Mouse (Mus musculus): Measurements from ENCODE around the gene Cacna1c. TPM values are rescaled to one million over a fixed set of nuclear protein-coding genes. Genes with fewer than 3 reads are reported as not detected.

Cacna1c gene
- polyA plus RNA-seq, 1 experiment from 2014 or later: 4.0 TPM

- ATAC-seq (ENCODE audit: low FRiP score) (no peak), DNase-seq (ENCODE audit: low spot score) (no peak)
- 78% methylated on average over 9 of the region's 9 CpGs for WGBS
- Histone ChIP-seq H3K9me3 (ENCODE audit: control insufficient read depth, low read length) (no peaks in the 10 kb centered on the region), H3K4me1 (replicated peaks; ENCODE audit: control insufficient read depth, insufficient read depth, low read length) (no peaks in the 10 kb centered on the region), H3K27ac (ENCODE audit: low read depth, low read length) (no peak overlapping the region), H3K4me3 (ENCODE audit: low read depth, low read length) (no peak overlapping the region), H3K36me3 (ENCODE audit: control insufficient read depth, insufficient read depth, low read length) (no peaks in the 10 kb centered on the region), H3K9ac (ENCODE audit: low read depth, low read length) (no peak overlapping the region), H3K4me2 (replicated peaks; ENCODE audit: low read depth, low read length) (no peak overlapping the region), H3K27me3 (ENCODE audit: control insufficient read depth, insufficient read depth, low read length) (no peaks in the 10 kb centered on the region)
Observed at GRCm38 (mm10) chr6:118776459-118776858, 419.8 kb downstream of the Cacna1c start.

GRCm38 (mm10) chr6:118772581-118772980, 423.6 kb downstream of the Cacna1c start:
- no peak for DNase-seq (ENCODE audit: low spot score)
- Histone ChIP-seq H3K9ac (ENCODE audit: low read depth, low read length) (no peak overlapping the region), H3K4me3 (ENCODE audit: low read depth, low read length) (no peak overlapping the region), H3K4me2 (replicated peaks; ENCODE audit: low read depth, low read length) (no peak overlapping the region), H3K9me3 (ENCODE audit: control insufficient read depth, low read length) (no peaks in the 10 kb centered on the region), H3K27me3 (ENCODE audit: control insufficient read depth, insufficient read depth, low read length) (no peaks in the 10 kb centered on the region), H3K4me1 (replicated peaks; ENCODE audit: control insufficient read depth, insufficient read depth, low read length) (no peaks in the 10 kb centered on the region), H3K27ac (ENCODE audit: low read depth, low read length) (no peak overlapping the region), H3K36me3 (ENCODE audit: control insufficient read depth, insufficient read depth, low read length) (no peaks in the 10 kb centered on the region)
- WGBS: 91% methylated on average over 6 of the region's 6 CpGs
- no peak for ATAC-seq (ENCODE audit: low FRiP score)

- no peak overlapping the region for H3K27ac ChIP-seq (ENCODE audit: low read depth, low read length)
- ATAC-seq (ENCODE audit: low FRiP score) (no peak), DNase-seq (ENCODE audit: low spot score) (no peak)
- H3K4me3 ChIP-seq (ENCODE audit: low read depth, low read length): no peak overlapping the region
- H3K27me3 ChIP-seq (ENCODE audit: control insufficient read depth, insufficient read depth, low read length): no peaks in the 10 kb centered on the region
- H3K4me1 ChIP-seq (replicated peaks; ENCODE audit: control insufficient read depth, insufficient read depth, low read length): no peaks in the 10 kb centered on the region
- H3K9ac ChIP-seq (ENCODE audit: low read depth, low read length): no peak overlapping the region
- 91% methylated on average over 4 of the region's 4 CpGs for WGBS
- H3K4me2 ChIP-seq (replicated peaks; ENCODE audit: low read depth, low read length): no peak overlapping the region
- H3K36me3 ChIP-seq (ENCODE audit: control insufficient read depth, insufficient read depth, low read length): no peaks in the 10 kb centered on the region
- H3K9me3 ChIP-seq (ENCODE audit: control insufficient read depth, low read length): no peaks in the 10 kb centered on the region
Observed at GRCm38 (mm10) chr6:118771121-118771520, 425.1 kb downstream of the Cacna1c start.

GRCm38 (mm10) chr6:118770396-118770795, 425.8 kb downstream of the Cacna1c start:
- no peaks in the 10 kb centered on the region for H3K9me3 ChIP-seq (ENCODE audit: control insufficient read depth, low read length)
- no peak for DNase-seq (ENCODE audit: low spot score)
- no peak overlapping the region for H3K27ac ChIP-seq (ENCODE audit: low read depth, low read length)
- no peak overlapping the region for H3K4me3 ChIP-seq (ENCODE audit: low read depth, low read length)
- 85% methylated on average over 6 of the region's 6 CpGs for WGBS
- H3K9ac ChIP-seq (ENCODE audit: low read depth, low read length): no peak overlapping the region
- no peaks in the 10 kb centered on the region for H3K4me1 ChIP-seq (replicated peaks; ENCODE audit: control insufficient read depth, insufficient read depth, low read length)
- no peak for ATAC-seq (ENCODE audit: low FRiP score)
- no peaks in the 10 kb centered on the region for H3K27me3 ChIP-seq (ENCODE audit: control insufficient read depth, insufficient read depth, low read length)
- no peaks in the 10 kb centered on the region for H3K36me3 ChIP-seq (ENCODE audit: control insufficient read depth, insufficient read depth, low read length)
- no peak overlapping the region for H3K4me2 ChIP-seq (replicated peaks; ENCODE audit: low read depth, low read length)

GRCm38 (mm10) chr6:118769792-118770191, 426.4 kb downstream of the Cacna1c start:
- no peaks in the 10 kb centered on the region for H3K36me3 ChIP-seq (ENCODE audit: control insufficient read depth, insufficient read depth, low read length)
- H3K27ac ChIP-seq (ENCODE audit: low read depth, low read length): no peak overlapping the region
- H3K9ac ChIP-seq (ENCODE audit: low read depth, low read length): no peak overlapping the region
- no peak overlapping the region for H3K4me3 ChIP-seq (ENCODE audit: low read depth, low read length)
- no peak overlapping the region for H3K4me2 ChIP-seq (replicated peaks; ENCODE audit: low read depth, low read length)
- no peak for DNase-seq (ENCODE audit: low spot score)
- WGBS: 93% methylated on average over 8 of the region's 8 CpGs
- no peaks in the 10 kb centered on the region for H3K4me1 ChIP-seq (replicated peaks; ENCODE audit: control insufficient read depth, insufficient read depth, low read length)
- H3K27me3 ChIP-seq (ENCODE audit: control insufficient read depth, insufficient read depth, low read length): no peaks in the 10 kb centered on the region
- no peaks in the 10 kb centered on the region for H3K9me3 ChIP-seq (ENCODE audit: control insufficient read depth, low read length)
- ATAC-seq (ENCODE audit: low FRiP score): no peak

GRCm38 (mm10) chr6:118767698-118768097, 428.5 kb downstream of the Cacna1c start:
- ATAC-seq (ENCODE audit: low FRiP score) (no peak), DNase-seq (ENCODE audit: low spot score) (no peak)
- Histone ChIP-seq H3K4me2 (replicated peaks; ENCODE audit: low read depth, low read length) (no peak overlapping the region), H3K9ac (ENCODE audit: low read depth, low read length) (no peak overlapping the region), H3K27ac (ENCODE audit: low read depth, low read length) (no peak overlapping the region), H3K9me3 (ENCODE audit: control insufficient read depth, low read length) (no peaks in the 10 kb centered on the region), H3K4me3 (ENCODE audit: low read depth, low read length) (no peak overlapping the region), H3K36me3 (ENCODE audit: control insufficient read depth, insufficient read depth, low read length) (no peaks in the 10 kb centered on the region), H3K4me1 (replicated peaks; ENCODE audit: control insufficient read depth, insufficient read depth, low read length) (no peaks in the 10 kb centered on the region), H3K27me3 (ENCODE audit: control insufficient read depth, insufficient read depth, low read length) (no peaks in the 10 kb centered on the region)
- WGBS: 83% methylated on average over 6 of the region's 6 CpGs

- H3K27ac ChIP-seq (ENCODE audit: low read depth, low read length): no peak overlapping the region
- 65% methylated on average over 1 of the region's 1 CpGs for WGBS
- H3K36me3 ChIP-seq (ENCODE audit: control insufficient read depth, insufficient read depth, low read length): no peaks in the 10 kb centered on the region
- no peak overlapping the region for H3K4me3 ChIP-seq (ENCODE audit: low read depth, low read length)
- H3K4me2 ChIP-seq (replicated peaks; ENCODE audit: low read depth, low read length): no peak overlapping the region
- H3K27me3 ChIP-seq (ENCODE audit: control insufficient read depth, insufficient read depth, low read length): no peaks in the 10 kb centered on the region
- no peak for ATAC-seq (ENCODE audit: low FRiP score)
- H3K9ac ChIP-seq (ENCODE audit: low read depth, low read length): no peak overlapping the region
- no peaks in the 10 kb centered on the region for H3K9me3 ChIP-seq (ENCODE audit: control insufficient read depth, low read length)
- no peak for DNase-seq (ENCODE audit: low spot score)
- no peaks in the 10 kb centered on the region for H3K4me1 ChIP-seq (replicated peaks; ENCODE audit: control insufficient read depth, insufficient read depth, low read length)
Observed at GRCm38 (mm10) chr6:118765261-118765660, 431.0 kb downstream of the Cacna1c start.

GRCm38 (mm10) chr6:118759015-118759414, 437.2 kb downstream of the Cacna1c start:
- Histone ChIP-seq H3K4me3 (ENCODE audit: low read depth, low read length) (no peak overlapping the region), H3K9ac (ENCODE audit: low read depth, low read length) (no peak overlapping the region), H3K9me3 (ENCODE audit: control insufficient read depth, low read length) (no peaks in the 10 kb centered on the region), H3K27ac (ENCODE audit: low read depth, low read length) (no peak overlapping the region), H3K4me1 (replicated peaks; ENCODE audit: control insufficient read depth, insufficient read depth, low read length) (no peaks in the 10 kb centered on the region), H3K27me3 (ENCODE audit: control insufficient read depth, insufficient read depth, low read length) (no peaks in the 10 kb centered on the region), H3K36me3 (ENCODE audit: control insufficient read depth, insufficient read depth, low read length) (no peaks in the 10 kb centered on the region), H3K4me2 (replicated peaks; ENCODE audit: low read depth, low read length) (no peak overlapping the region)
- WGBS: 84% methylated on average over 5 of the region's 5 CpGs
- ATAC-seq (ENCODE audit: low FRiP score): no peak
- DNase-seq (ENCODE audit: low spot score): no peak

GRCm38 (mm10) chr6:118758290-118758907, 437.8 kb downstream of the Cacna1c start:
- H3K9me3 ChIP-seq (ENCODE audit: control insufficient read depth, low read length): no peaks in the 10 kb centered on the region
- ATAC-seq (ENCODE audit: low FRiP score): no peak
- WGBS: 85% methylated on average over 7 of the region's 7 CpGs

More at GRCm38 (mm10) chr6:118758290-118758907, 437.8 kb downstream of the Cacna1c start:
- Histone ChIP-seq H3K9ac (ENCODE audit: low read depth, low read length) (no peak overlapping the region), H3K4me3 (ENCODE audit: low read depth, low read length) (no peak overlapping the region), H3K36me3 (ENCODE audit: control insufficient read depth, insufficient read depth, low read length) (no peaks in the 10 kb centered on the region), H3K27ac (ENCODE audit: low read depth, low read length) (no peak overlapping the region), H3K27me3 (ENCODE audit: control insufficient read depth, insufficient read depth, low read length) (no peaks in the 10 kb centered on the region), H3K4me2 (replicated peaks; ENCODE audit: low read depth, low read length) (no peak overlapping the region), H3K4me1 (replicated peaks; ENCODE audit: control insufficient read depth, insufficient read depth, low read length) (no peaks in the 10 kb centered on the region)
- DNase-seq (ENCODE audit: low spot score): no peak

Measured in hindbrain, embryonic 11.5 days (tissue).